Mouse (Mus musculus): Measurements from ENCODE around the gene Fam216b. TPM values are rescaled to one million over a fixed set of nuclear protein-coding genes. Genes with fewer than 3 reads are reported as not detected.

Gene Fam216b
- polyA plus RNA-seq, 1 experiment from 2014 or later: 0.62 TPM

DNA sequence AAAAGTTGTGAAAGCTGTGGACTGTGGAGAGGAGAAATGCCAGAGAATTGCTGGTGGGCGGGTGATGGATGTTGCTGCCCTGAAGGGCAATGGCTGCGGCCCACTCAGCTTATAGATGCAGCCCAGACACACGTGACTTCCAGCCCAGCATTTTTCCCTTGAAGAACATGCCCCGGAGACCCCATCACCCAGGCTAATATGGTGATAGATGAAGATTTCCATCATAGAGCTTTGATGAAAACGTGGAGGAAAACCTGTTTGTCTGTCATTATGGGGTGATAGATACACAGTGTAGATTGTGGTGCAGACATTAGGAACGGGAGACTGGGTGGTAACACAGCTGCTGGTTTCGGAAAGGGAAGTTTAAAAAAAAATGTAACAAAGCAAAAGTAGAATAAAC is 31.4 kb downstream of the Fam216b start:
- H3K27ac ChIP-seq (ENCODE audit: low read length): no peak overlapping the region
- 0 out of 2 replicates have a peak, but pooled peaks cover 2% of the 10 kb centered on the region for H3K9me3 ChIP-seq (replicated peaks; ENCODE audit: control insufficient read depth, low read length)
- no peak for ATAC-seq (replicated peaks; ENCODE audit: extremely low read depth, insufficient read depth, low FRiP score)
- no peak overlapping the region for H3K4me3 ChIP-seq (ENCODE audit: low read length)
- H3K4me2 ChIP-seq (ENCODE audit: low read depth, low read length): no peak overlapping the region
- 0 out of 2 replicates have a peak, but pooled peaks cover 2% of the 10 kb centered on the region for H3K4me1 ChIP-seq (ENCODE audit: control insufficient read depth, insufficient read depth, low read length)
- whole genome bisulfite sequencing: 74% methylated on average over 7 of the region's 7 CpGs
- no peaks in the 10 kb centered on the region for H3K36me3 ChIP-seq (ENCODE audit: control insufficient read depth, insufficient read depth)
- no peak overlapping the region for H3K9ac ChIP-seq (ENCODE audit: low read length)
- H3K27me3 ChIP-seq (ENCODE audit: control insufficient read depth, insufficient read depth, low read length): no peaks in the 10 kb centered on the region

DNA sequence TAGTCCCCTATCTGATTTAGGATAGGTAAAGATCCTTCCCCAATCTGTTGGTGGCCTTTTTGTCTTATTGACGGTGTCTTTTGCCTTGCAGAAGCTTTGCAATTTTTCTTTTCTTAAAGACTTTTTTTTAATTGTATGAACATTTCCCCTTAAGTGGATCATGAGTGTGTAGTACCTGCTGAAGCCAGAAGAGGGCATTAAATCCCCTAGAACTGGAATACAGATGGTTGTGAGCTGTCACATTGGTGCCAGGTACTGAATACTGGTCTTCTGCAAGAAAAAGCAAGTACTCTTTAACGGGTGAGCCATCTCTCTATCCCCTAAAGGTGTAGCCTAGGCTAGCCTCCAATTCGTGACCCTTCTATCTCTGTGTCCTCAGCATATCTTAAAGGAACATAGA is 32.4 kb downstream of the Fam216b start:
- no peaks in the 10 kb centered on the region for H3K27me3 ChIP-seq (ENCODE audit: control insufficient read depth, insufficient read depth, low read length)
- H3K9me3 ChIP-seq (replicated peaks; ENCODE audit: control insufficient read depth, low read length): 0 out of 2 replicates have a peak, but pooled peaks cover 2% of the 10 kb centered on the region
- H3K27ac ChIP-seq (ENCODE audit: low read length): no peak overlapping the region
- no peak overlapping the region for H3K9ac ChIP-seq (ENCODE audit: low read length)
- no peaks in the 10 kb centered on the region for H3K36me3 ChIP-seq (ENCODE audit: control insufficient read depth, insufficient read depth)
- no peak for ATAC-seq (replicated peaks; ENCODE audit: extremely low read depth, insufficient read depth, low FRiP score)
- WGBS: 77% methylated on average over 3 of the region's 3 CpGs
- H3K4me1 ChIP-seq (ENCODE audit: control insufficient read depth, insufficient read depth, low read length): no peaks in the 10 kb centered on the region
- H3K4me2 ChIP-seq (ENCODE audit: low read depth, low read length): no peak overlapping the region
- no peak overlapping the region for H3K4me3 ChIP-seq (ENCODE audit: low read length)

DNA sequence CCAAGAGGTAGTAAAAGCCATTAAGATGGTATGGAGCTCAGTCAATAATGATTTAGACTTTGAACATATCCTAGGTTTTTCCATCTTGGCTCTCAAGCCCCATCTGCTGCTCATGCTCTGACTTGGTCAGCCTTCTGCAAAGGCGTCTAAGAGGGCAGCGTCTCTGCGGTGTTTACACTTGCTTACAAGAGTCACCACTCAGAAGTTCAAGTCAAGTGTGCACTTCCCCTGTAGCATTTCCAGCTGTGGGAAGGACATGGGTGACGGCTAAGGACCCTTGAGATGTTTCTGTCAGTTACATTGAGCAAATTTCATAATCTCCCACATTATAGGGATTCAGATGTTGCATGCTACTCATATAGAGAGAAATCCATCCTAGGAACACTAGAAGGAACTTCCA is 40.1 kb downstream of the Fam216b start:
- 75% methylated on average over 4 of the region's 4 CpGs for WGBS
- H3K36me3 ChIP-seq (ENCODE audit: control insufficient read depth, insufficient read depth): no peaks in the 10 kb centered on the region
- ATAC-seq (replicated peaks; ENCODE audit: extremely low read depth, insufficient read depth, low FRiP score): no peak
- no peak overlapping the region for H3K9ac ChIP-seq (ENCODE audit: low read length)
- no peaks in the 10 kb centered on the region for H3K27me3 ChIP-seq (ENCODE audit: control insufficient read depth, insufficient read depth, low read length)
- no peaks in the 10 kb centered on the region for H3K9me3 ChIP-seq (replicated peaks; ENCODE audit: control insufficient read depth, low read length)
- H3K4me3 ChIP-seq (ENCODE audit: low read length): no peak overlapping the region
- H3K4me2 ChIP-seq (ENCODE audit: low read depth, low read length): no peak overlapping the region
- no peak overlapping the region for H3K27ac ChIP-seq (ENCODE audit: low read length)
- H3K4me1 ChIP-seq (ENCODE audit: control insufficient read depth, insufficient read depth, low read length): no peaks in the 10 kb centered on the region

DNA sequence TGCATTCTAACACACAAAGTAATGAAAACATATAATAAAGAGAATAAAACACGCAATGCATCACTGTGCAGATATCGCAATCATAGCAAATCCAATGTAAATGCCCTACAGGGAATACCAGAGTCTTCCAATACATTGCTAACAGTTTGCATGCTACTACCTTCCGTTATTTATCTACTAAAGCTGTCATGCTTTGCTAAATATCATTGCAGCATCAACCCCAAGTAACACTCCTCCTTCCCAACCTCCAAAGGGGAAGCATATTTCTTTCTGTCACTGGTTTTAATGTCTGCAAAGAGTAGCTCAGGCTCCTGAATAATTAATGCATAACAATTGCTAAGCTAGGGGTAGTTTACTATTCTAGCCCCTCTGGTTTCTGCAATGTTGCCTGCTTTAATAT is 40.5 kb downstream of the Fam216b start:
- Histone ChIP-seq H3K9me3 (replicated peaks; ENCODE audit: control insufficient read depth, low read length) (no peaks in the 10 kb centered on the region), H3K27me3 (ENCODE audit: control insufficient read depth, insufficient read depth, low read length) (no peaks in the 10 kb centered on the region), H3K4me3 (ENCODE audit: low read length) (no peak overlapping the region), H3K36me3 (ENCODE audit: control insufficient read depth, insufficient read depth) (no peaks in the 10 kb centered on the region), H3K27ac (ENCODE audit: low read length) (no peak overlapping the region), H3K4me2 (ENCODE audit: low read depth, low read length) (no peak overlapping the region), H3K4me1 (ENCODE audit: control insufficient read depth, insufficient read depth, low read length) (no peaks in the 10 kb centered on the region), H3K9ac (ENCODE audit: low read length) (no peak overlapping the region)
- WGBS: 82% methylated on average over 3 of the region's 3 CpGs
- ATAC-seq (replicated peaks; ENCODE audit: extremely low read depth, insufficient read depth, low FRiP score): no peak

DNA sequence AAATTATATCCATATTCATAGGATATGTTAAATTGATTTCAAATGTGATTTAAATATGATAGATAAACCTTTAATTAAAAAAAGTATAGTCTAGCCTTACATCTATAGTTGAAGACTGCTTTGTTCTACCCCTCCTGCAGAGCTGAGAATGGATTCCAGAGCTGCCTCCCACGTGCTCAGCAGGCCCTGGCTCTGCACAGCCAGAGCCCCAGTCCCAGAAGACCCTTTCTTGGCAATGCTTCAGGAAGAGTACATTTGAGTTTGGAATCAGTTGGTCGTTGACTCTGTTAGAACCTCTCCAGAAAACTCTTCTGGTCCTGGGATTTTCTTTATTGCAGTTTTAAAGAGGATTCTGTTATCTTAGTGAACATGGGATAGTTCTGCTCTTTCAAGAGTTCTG is 45.7 kb downstream of the Fam216b start:
- Histone ChIP-seq H3K27me3 (ENCODE audit: control insufficient read depth, insufficient read depth, low read length) (no peaks in the 10 kb centered on the region), H3K27ac (ENCODE audit: low read length) (no peak overlapping the region), H3K4me1 (ENCODE audit: control insufficient read depth, insufficient read depth, low read length) (no peaks in the 10 kb centered on the region), H3K36me3 (ENCODE audit: control insufficient read depth, insufficient read depth) (no peaks in the 10 kb centered on the region), H3K4me3 (ENCODE audit: low read length) (no peak overlapping the region), H3K4me2 (ENCODE audit: low read depth, low read length) (no peak overlapping the region), H3K9me3 (replicated peaks; ENCODE audit: control insufficient read depth, low read length) (no peaks in the 10 kb centered on the region), H3K9ac (ENCODE audit: low read length) (no peak overlapping the region)
- WGBS: 17% methylated on average over 2 of the region's 2 CpGs
- ATAC-seq (replicated peaks; ENCODE audit: extremely low read depth, insufficient read depth, low FRiP score): no peak

DNA sequence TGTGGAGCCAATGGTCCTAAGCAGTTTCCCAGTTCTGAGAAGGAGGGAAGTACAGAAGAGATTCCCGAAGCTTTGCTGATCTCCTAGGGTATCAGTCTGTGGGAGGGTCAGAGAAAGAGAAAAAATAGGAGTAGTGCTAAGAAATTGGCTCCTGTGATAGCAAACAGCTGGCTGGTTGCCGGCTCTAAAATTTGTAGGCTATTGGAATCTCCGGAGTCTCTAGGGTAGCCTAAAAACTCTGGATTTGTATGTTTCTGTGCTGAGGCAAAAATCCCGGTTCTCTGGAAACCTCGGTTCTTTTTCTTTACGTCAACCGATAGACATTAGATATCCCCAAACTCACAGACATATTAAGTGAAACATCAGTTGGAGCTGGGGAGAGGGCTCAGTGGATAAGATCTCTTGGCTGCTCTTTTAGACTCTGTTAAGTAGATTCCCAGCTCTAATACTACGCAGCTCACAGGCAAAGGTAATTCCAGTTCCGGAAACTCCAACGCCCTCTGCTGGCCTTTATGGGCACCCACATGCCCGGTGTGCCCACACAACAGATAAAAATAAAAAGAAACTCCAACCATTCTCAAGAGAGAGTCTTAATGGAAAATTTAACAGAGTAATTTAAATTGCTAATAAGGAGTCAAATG is 46.8 kb downstream of the Fam216b start:
- no peak overlapping the region for H3K4me2 ChIP-seq (ENCODE audit: low read depth, low read length)

DNA sequence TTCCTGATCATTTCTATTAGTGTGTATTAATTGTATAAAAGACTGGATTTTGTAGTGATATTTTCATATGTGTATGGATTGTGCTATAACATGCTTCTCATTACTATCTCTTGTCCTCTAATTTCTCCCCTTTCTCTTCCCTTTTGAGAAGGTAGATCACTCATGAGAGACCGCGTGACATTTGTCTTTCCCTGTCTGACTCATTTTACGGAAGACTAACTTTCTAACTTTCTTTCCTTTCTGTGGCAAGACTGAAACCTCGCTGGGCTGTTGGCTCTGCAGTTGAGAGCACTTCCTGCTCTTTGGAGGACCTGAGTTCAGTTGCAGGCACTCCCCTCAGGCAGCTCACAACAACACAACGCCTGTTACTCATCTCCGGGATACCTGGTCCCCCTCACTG is 48.2 kb downstream of the Fam216b start:
- 81% methylated on average over 6 of the region's 6 CpGs for WGBS
- Histone ChIP-seq H3K4me2 (ENCODE audit: low read depth, low read length) (no peak overlapping the region), H3K9ac (ENCODE audit: low read length) (no peak overlapping the region), H3K4me3 (ENCODE audit: low read length) (no peak overlapping the region), H3K4me1 (ENCODE audit: control insufficient read depth, insufficient read depth, low read length) (no peaks in the 10 kb centered on the region), H3K36me3 (ENCODE audit: control insufficient read depth, insufficient read depth) (no peaks in the 10 kb centered on the region), H3K27me3 (ENCODE audit: control insufficient read depth, insufficient read depth, low read length) (no peaks in the 10 kb centered on the region), H3K9me3 (replicated peaks; ENCODE audit: control insufficient read depth, low read length) (no peaks in the 10 kb centered on the region), H3K27ac (ENCODE audit: low read length) (no peak overlapping the region)
- ATAC-seq (replicated peaks; ENCODE audit: extremely low read depth, insufficient read depth, low FRiP score): no peak

More for the DNA sequence above, 46.8 kb downstream of the Fam216b start:
- Histone ChIP-seq H3K4me1 (ENCODE audit: control insufficient read depth, insufficient read depth, low read length) (no peaks in the 10 kb centered on the region), H3K36me3 (ENCODE audit: control insufficient read depth, insufficient read depth) (no peaks in the 10 kb centered on the region), H3K9ac (ENCODE audit: low read length) (no peak overlapping the region), H3K4me3 (ENCODE audit: low read length) (no peak overlapping the region), H3K9me3 (replicated peaks; ENCODE audit: control insufficient read depth, low read length) (no peaks in the 10 kb centered on the region), H3K27me3 (ENCODE audit: control insufficient read depth, insufficient read depth, low read length) (no peaks in the 10 kb centered on the region), H3K27ac (ENCODE audit: low read length) (no peak overlapping the region)
- 76% methylated on average over 11 of the region's 11 CpGs for WGBS
- ATAC-seq (replicated peaks; ENCODE audit: extremely low read depth, insufficient read depth, low FRiP score): no peak

DNA sequence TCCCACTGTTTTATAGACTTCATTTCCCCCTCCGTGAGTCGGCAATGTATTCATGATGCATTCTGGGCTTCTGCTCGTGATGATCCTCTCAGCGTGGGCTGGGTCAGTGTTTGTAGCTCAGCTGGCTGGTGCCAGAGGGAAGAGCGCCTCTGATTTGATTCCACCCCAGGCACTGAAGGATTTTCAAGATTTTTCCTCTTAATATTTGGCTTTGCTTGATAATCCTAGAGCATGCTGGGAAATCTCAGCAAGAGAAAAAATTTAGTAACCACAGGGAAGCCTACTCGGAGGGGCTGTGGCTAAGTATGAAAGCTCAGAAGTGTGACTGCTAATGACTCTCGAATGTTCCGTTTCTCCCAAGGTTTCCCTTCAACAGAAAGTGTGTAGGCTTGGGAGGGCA is 49.9 kb downstream of the Fam216b start:
- Histone ChIP-seq H3K27me3 (ENCODE audit: control insufficient read depth, insufficient read depth, low read length) (no peaks in the 10 kb centered on the region), H3K4me2 (ENCODE audit: low read depth, low read length) (no peak overlapping the region)

More for the DNA sequence above, 49.9 kb downstream of the Fam216b start:
- H3K27ac ChIP-seq (ENCODE audit: low read length): no peak overlapping the region
- no peak overlapping the region for H3K4me3 ChIP-seq (ENCODE audit: low read length)
- WGBS: 77% methylated on average over 8 of the region's 8 CpGs
- no peaks in the 10 kb centered on the region for H3K9me3 ChIP-seq (replicated peaks; ENCODE audit: control insufficient read depth, low read length)
- no peaks in the 10 kb centered on the region for H3K36me3 ChIP-seq (ENCODE audit: control insufficient read depth, insufficient read depth)
- no peaks in the 10 kb centered on the region for H3K4me1 ChIP-seq (ENCODE audit: control insufficient read depth, insufficient read depth, low read length)
- ATAC-seq (replicated peaks; ENCODE audit: extremely low read depth, insufficient read depth, low FRiP score): no peak
- H3K9ac ChIP-seq (ENCODE audit: low read length): no peak overlapping the region
